Mouse (Mus musculus) lung, embryonic 14.5 days (tissue): ENCODE measurements around the gene Olfr680-ps1. TPM values are rescaled to one million over a fixed set of nuclear protein-coding genes. Genes with fewer than 3 reads are reported as not detected.
"Not testable (repeated sequence)": the region's sequence is repeated elsewhere in the genome, so short reads cannot be mapped to it uniquely, and the experiment has no call there.

ENCODE experiments used
- ATAC-seq: fragments of 200-750 bp; cut with Nextera tagmentation; 2 replicates; pipeline ENCODE4 v1.8.0; 2017; ENCODE audit warnings: mild to moderate bottlenecking, moderate TSS enrichment, moderate library complexity; ENCODE audit not compliant: insufficient read depth
- DNase-seq: peaks from one replicate; pipeline ENCODE4 v3.0.0-alpha.2; 2015
- H3K27ac ChIP-seq: fragments of 300-500 bp; sonication (generic); 2 replicates; pipeline ENCODE4 v1.5.1; 2014; ENCODE audit warnings: low read depth, mild to moderate bottlenecking, moderate library complexity
- H3K27me3 ChIP-seq: fragments of 300-500 bp; sonication (generic); 2 replicates; pipeline ENCODE4 v1.6.1; 2014; ENCODE audit warnings: low read length, control low read depth; ENCODE audit not compliant: insufficient read depth
- H3K36me3 ChIP-seq: fragments of 300-500 bp; sonication (generic); 2 replicates; pipeline ENCODE4 v1.6.1; 2014; ENCODE audit warnings: control low read depth; ENCODE audit not compliant: insufficient read depth
- H3K4me1 ChIP-seq: fragments of 300-500 bp; sonication (generic); 2 replicates; pipeline ENCODE4 v1.6.1; 2014; ENCODE audit warnings: antibody characterized with exemption, control low read depth; ENCODE audit not compliant: insufficient read depth
- H3K4me2 ChIP-seq: fragments of 300-500 bp; sonication (generic); 2 replicates; pipeline ENCODE4 v1.6.1; 2014; ENCODE audit warnings: mild to moderate bottlenecking
- H3K4me3 ChIP-seq: fragments of 300-500 bp; sonication (generic); 2 replicates; pipeline ENCODE4 v1.5.1; 2014; ENCODE audit warnings: low read depth, low read length
- H3K9ac ChIP-seq: fragments of 300-500 bp; sonication (generic); 2 replicates; pipeline ENCODE4 v1.6.1; 2014
- H3K9me3 ChIP-seq: fragments of 300-500 bp; sonication (generic); 2 replicates; pipeline ENCODE4 v1.6.1; 2016; ENCODE audit warnings: low read depth, low read length, control low read depth
- CTCF ChIP-seq: IDR thresholded peaks from 2 replicates; pipeline ENCODE4 v1.5.1; 2016; ENCODE audit warnings: antibody characterized with exemption, low read depth
- WGBS: fragments of 180-500 bp; shearing (Covaris S2); extraction: QIAGEN DNeasy Blood & Tissue Kit; methylation state at CpG from one replicate; pipeline ENCODE4 v1.1.7; 2014; 5-methylcytosine and 5-hydroxymethylcytosine counted together
- polyA plus RNA-seq: library from polyadenylated mRNA; unstranded; fragments of >200 nt; fragmentation: Nextera tagmentation; extraction: Ambion mirVana; gene quantifications from 2 replicates; pipeline ENCODE4 v1.2.1, GENCODE M21; 2014

The Olfr680-ps1 gene
- polyA plus RNA-seq: not detected in 2 replicates

DNA sequence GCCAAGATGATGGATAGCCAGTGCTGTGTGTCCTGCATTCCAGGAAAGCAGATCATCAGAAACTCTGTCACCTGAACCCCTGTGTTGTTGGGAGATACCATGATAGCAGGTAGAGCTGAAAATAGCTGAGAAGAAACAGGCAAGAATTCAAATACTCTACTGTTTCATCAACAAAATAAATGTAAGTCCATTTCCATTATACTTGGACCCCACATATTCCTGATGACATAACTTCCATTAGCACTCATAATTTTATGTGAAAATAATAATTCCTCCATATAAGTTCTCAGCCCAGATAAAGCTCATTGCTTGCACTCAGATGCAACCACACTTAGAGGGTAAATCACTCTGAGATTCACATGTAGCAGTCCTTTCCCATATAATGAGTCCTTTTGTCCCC is at the start of gene Olfr680-ps1:
TSS of gene Olfr680-ps1 (minus strand) at position 101 of the 400 bp plus-strand sequence.
- H3K4me2 ChIP-seq, ATAC-seq, H3K27me3 ChIP-seq, H3K4me1 ChIP-seq, H3K9me3 ChIP-seq, H3K9ac ChIP-seq, DNase-seq, H3K27ac ChIP-seq, H3K4me3 ChIP-seq, H3K36me3 ChIP-seq: not testable (repeated sequence)

DNA sequence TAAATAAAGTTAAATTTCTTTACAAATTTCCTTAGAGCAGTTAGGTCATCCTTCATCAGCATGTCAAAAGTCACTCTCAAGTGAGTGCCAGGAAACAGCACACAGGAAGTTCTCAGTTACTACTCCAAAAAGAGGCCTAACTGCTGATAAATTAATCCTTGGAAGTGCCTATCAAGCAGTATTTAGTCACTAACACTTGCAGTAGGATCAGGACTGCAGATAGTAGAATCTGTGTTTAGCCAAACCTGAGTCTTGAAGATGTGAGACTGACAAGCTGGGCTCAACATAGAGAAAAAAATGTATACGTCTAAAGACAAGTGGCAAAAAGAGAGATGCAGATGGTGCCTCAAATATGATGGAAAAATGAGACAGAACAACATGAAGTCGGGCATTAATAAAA is 48.7 kb upstream of the Olfr680-ps1 start:
- Histone ChIP-seq H3K9ac (no peak overlapping the region), H3K27me3 (no peaks in the 10 kb centered on the region), H3K9me3 (no peaks in the 10 kb centered on the region), H3K4me3 (no peak overlapping the region), H3K4me1 (no peaks in the 10 kb centered on the region), H3K4me2 (no peak overlapping the region), H3K27ac (no peak overlapping the region), H3K36me3 (no peaks in the 10 kb centered on the region)
- TF ChIP-seq CTCF: no peak
- peak; percentile 67 for DNase-seq
- ATAC-seq: peak; percentile 89; the same call in 1 of the 2 replicates
- 26% methylated on average over 2 of the region's 2 CpGs for WGBS

DNA sequence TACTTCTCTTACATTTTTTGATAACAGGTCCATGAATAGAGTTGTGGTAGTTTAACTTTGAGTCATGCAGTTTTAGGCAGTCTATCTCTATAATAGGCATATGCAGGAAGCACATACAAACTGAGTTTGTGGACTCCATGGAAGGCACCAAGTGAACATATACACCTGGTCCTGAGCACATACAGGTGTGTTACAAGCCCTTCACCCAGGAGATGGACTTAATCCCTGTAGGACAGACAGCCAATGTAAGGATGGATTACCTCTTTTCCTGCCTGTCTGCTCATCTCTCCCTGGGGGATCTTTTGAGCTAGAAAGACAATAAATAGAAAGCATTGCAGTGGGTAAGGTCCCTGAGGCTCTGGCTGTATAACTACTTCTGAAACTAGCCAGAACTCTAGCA is 23.9 kb upstream of the Olfr680-ps1 start, which contains the start of gene Olfr681:
TSS of gene Olfr681 (plus strand) at position 301 of the 400 bp plus-strand sequence.
- no peak within 1 kb of the TSS for H3K9ac ChIP-seq
- H3K9me3 ChIP-seq: no peaks in the 10 kb centered on the region
- H3K4me1 ChIP-seq: no peaks in the 10 kb centered on the region
- no peak within 1 kb of the TSS for H3K4me2 ChIP-seq
- DNase-seq (no peak), ATAC-seq (no peak)
- H3K27ac ChIP-seq: no peak within 1 kb of the TSS
- H3K4me3 ChIP-seq: no peak within 1 kb of the TSS
- H3K27me3 ChIP-seq: no peaks in the 10 kb centered on the region
- H3K36me3 ChIP-seq: no peaks in the 10 kb centered on the region
- no peak for TF ChIP-seq CTCF

DNA sequence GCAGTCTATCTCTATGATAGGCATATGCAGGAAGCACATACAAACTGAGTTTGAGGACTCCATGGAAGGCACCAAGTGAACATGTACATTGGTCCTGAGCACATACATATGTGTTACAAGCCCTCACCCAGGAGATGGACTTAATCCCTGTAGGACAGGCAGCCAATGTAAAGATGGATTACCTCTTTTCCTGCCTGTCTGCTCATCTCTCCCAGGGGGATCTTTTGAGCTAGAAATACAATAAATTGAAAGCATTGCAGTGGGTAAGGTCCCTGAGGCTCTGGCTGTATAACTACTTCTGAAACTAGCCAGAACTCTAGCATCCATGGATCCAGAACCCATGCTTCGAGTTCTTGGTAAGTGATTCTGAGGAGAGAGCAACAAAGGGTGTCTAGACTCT is 11.7 kb downstream of the Olfr680-ps1 start, which contains the start of gene Olfr679:
TSS of gene Olfr679 (plus strand) at position 301 of the 400 bp plus-strand sequence.
- 35% methylated on average over 1 of the region's 1 CpGs for WGBS
- Histone ChIP-seq H3K4me1 (no peaks in the 10 kb centered on the region), H3K27me3 (no peaks in the 10 kb centered on the region), H3K9ac (no peak within 1 kb of the TSS), H3K27ac (no peak within 1 kb of the TSS), H3K9me3 (no peaks in the 10 kb centered on the region), H3K4me2 (no peak within 1 kb of the TSS), H3K36me3 (no peaks in the 10 kb centered on the region), H3K4me3 (no peak within 1 kb of the TSS)
- DNase-seq (no peak), ATAC-seq (no peak)
- TF ChIP-seq CTCF: no peak

DNA sequence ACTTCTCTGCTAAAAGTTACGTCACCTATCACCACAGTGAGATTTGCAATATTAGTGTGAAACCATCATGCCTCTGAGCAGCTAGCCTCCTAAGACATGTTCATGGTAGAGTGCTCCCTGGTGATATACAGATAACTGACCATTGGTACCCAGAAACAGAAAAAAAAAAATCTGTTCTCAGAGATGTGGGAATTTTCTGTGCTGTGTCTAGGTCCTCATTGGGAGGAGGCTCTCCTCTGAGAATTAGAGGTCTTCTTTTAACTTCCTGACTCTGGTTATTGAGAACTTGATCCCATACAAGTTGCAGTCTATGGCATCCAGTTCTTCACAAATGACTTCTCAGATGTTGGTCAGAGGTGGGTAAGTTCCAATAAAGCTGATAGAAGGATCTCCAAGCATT is 28.4 kb downstream of the Olfr680-ps1 start, which contains the start of gene Olfr678:
TSS of gene Olfr678 (plus strand) at position 301 of the 400 bp plus-strand sequence.
- no peak within 1 kb of the TSS for H3K27ac ChIP-seq
- no peak for TF ChIP-seq CTCF
- no peak for ATAC-seq

DNA sequence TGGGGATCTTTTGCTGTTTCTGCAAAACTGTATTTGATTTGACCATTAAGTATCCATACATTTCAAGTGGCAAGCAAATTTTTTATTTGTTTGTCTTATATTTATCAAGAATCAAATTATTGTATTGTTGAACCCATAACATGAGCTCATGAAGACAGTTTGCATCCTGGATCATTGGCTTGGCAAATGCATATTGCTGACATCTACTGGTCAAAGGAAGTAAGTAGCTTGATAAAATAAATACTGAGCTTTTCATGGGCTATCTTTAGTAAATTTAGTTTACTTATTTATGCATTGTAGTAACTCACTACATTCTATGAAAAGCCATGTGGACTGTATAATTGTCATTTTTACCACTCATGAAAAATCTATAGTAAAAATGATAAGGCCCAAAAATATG is 33.7 kb downstream of the Olfr680-ps1 start:
- no peak overlapping the region for H3K27ac ChIP-seq
- H3K36me3 ChIP-seq: no peaks in the 10 kb centered on the region
- TF ChIP-seq CTCF: no peak
- no peak overlapping the region for H3K4me2 ChIP-seq
- H3K4me3 ChIP-seq: no peak overlapping the region
- no peak overlapping the region for H3K9ac ChIP-seq
- H3K27me3 ChIP-seq: no peaks in the 10 kb centered on the region
- H3K4me1 ChIP-seq: no peaks in the 10 kb centered on the region
- DNase-seq: peak; percentile 0
- H3K9me3 ChIP-seq: no peaks in the 10 kb centered on the region
- no peak for ATAC-seq

More for the DNA sequence above, 28.4 kb downstream of the Olfr680-ps1 start, which contains the start of gene Olfr678:
- DNase-seq: no peak
- H3K4me3 ChIP-seq: no peak within 1 kb of the TSS
- no peaks in the 10 kb centered on the region for H3K36me3 ChIP-seq
- no peak within 1 kb of the TSS for H3K4me2 ChIP-seq
- H3K27me3 ChIP-seq: no peaks in the 10 kb centered on the region
- no peak within 1 kb of the TSS for H3K9ac ChIP-seq
- no peaks in the 10 kb centered on the region for H3K9me3 ChIP-seq
- H3K4me1 ChIP-seq: no peaks in the 10 kb centered on the region
- 87% methylated on average over 1 of the region's 1 CpGs for WGBS

Other genes starting within 250 kb of the Olfr680-ps1 start
- gene Usp17la, start 235.8 kb downstream of the Olfr680-ps1 start, polyA plus RNA-seq: not detected in 2 replicates
- gene Olfr665, start 214.8 kb downstream of the Olfr680-ps1 start, polyA plus RNA-seq: not detected in 2 replicates
- not detected in 2 replicates for gene Olfr666, start 196.9 kb downstream of the Olfr680-ps1 start, polyA plus RNA-seq
- gene Olfr667, start 171.3 kb downstream of the Olfr680-ps1 start, polyA plus RNA-seq: not detected in 2 replicates
- gene Olfr668, start 164.8 kb downstream of the Olfr680-ps1 start, polyA plus RNA-seq: not detected in 2 replicates
- gene Olfr669, start 158.6 kb downstream of the Olfr680-ps1 start, polyA plus RNA-seq: not detected in 2 replicates
- gene Olfr670, start 130.2 kb downstream of the Olfr680-ps1 start, polyA plus RNA-seq: not detected in 2 replicates
- not detected in 2 replicates for gene Olfr671, start 113.7 kb downstream of the Olfr680-ps1 start, polyA plus RNA-seq
- gene Olfr672, start 90.8 kb downstream of the Olfr680-ps1 start, polyA plus RNA-seq: not detected in 2 replicates
- gene Olfr675, start 64.4 kb downstream of the Olfr680-ps1 start, polyA plus RNA-seq: not detected in 2 replicates
- gene Olfr676, start 60.1 kb downstream of the Olfr680-ps1 start, polyA plus RNA-seq: not detected in 2 replicates
- not detected in 2 replicates for gene Olfr677, start 41.4 kb downstream of the Olfr680-ps1 start, polyA plus RNA-seq
- gene Olfr678, start 28.3 kb downstream of the Olfr680-ps1 start, polyA plus RNA-seq: not detected in 2 replicates
- not detected in 2 replicates for gene Olfr679, start 11.6 kb downstream of the Olfr680-ps1 start, polyA plus RNA-seq
- gene Olfr681, start 24.0 kb upstream of the Olfr680-ps1 start, polyA plus RNA-seq: not detected in 2 replicates
- not detected in 2 replicates for gene Olfr683, start 54.2 kb upstream of the Olfr680-ps1 start, polyA plus RNA-seq
- not detected in 2 replicates for gene Olfr684, start 70.8 kb upstream of the Olfr680-ps1 start, polyA plus RNA-seq
- gene Olfr685, start 93.2 kb upstream of the Olfr680-ps1 start, polyA plus RNA-seq: not detected in 2 replicates
- gene Olfr686, start 114.7 kb upstream of the Olfr680-ps1 start, polyA plus RNA-seq: not detected in 2 replicates
- not detected in 2 replicates for gene Olfr688, start 195.3 kb upstream of the Olfr680-ps1 start, polyA plus RNA-seq
- not detected in 2 replicates for gene Olfr689, start 218.3 kb upstream of the Olfr680-ps1 start, polyA plus RNA-seq
- gene Olfr690, start 241.3 kb upstream of the Olfr680-ps1 start, polyA plus RNA-seq: not detected in 2 replicates
- gene Olfr691, start 249.5 kb upstream of the Olfr680-ps1 start, polyA plus RNA-seq: not detected in 2 replicates